Mouse (Mus musculus) heart, adult 2 months (tissue): ENCODE measurements around the gene Nrn1. TPM values are rescaled to one million over a fixed set of nuclear protein-coding genes. Genes with fewer than 3 reads are reported as not detected.

Experiments used
- DNase-seq, 2 experiments: peaks; one replicate each; pipeline ENCODE4 v3.0.0; 2021
- H3K27ac ChIP-seq: fragments of 200-600 bp; 2 replicates; pipeline ENCODE4 v1.8.1; 2022
- H3K27me3 ChIP-seq: fragments of 200-500 bp; 2 replicates; pipeline ENCODE4 v1.6.1; 2012; ENCODE audit warnings: mild to moderate bottlenecking, low read length, inconsistent platforms, mixed read lengths; ENCODE audit not compliant: control insufficient read depth, insufficient read depth
- H3K36me3 ChIP-seq: fragments of 200-500 bp; 2 replicates; pipeline ENCODE4 v1.6.1; 2012; ENCODE audit warnings: low read length, inconsistent platforms; ENCODE audit not compliant: control insufficient read depth, insufficient read depth
- H3K4me1 ChIP-seq: fragments of 200-500 bp; 2 replicates; pipeline ENCODE4 v1.6.1; 2011; ENCODE audit warnings: low read length; ENCODE audit not compliant: control insufficient read depth, insufficient read depth
- H3K4me3 ChIP-seq: fragments of 200-600 bp; 2 replicates; pipeline ENCODE4 v1.8.1; 2022
- H3K79me2 ChIP-seq: fragments of 200-500 bp; replicated peaks from 2 replicates; pipeline ENCODE4 v1.6.1; 2012; ENCODE audit warnings: mild to moderate bottlenecking, inconsistent platforms, low read length, moderate library complexity, mixed read lengths; ENCODE audit not compliant: control insufficient read depth, insufficient read depth
- H3K9ac ChIP-seq: fragments of 200-500 bp; 2 replicates; pipeline ENCODE4 v1.6.1; 2012; ENCODE audit warnings: low read depth, mild to moderate bottlenecking, control low read depth, inconsistent platforms, low read length, mixed read lengths
- CTCF ChIP-seq: fragments of 200-600 bp; IDR thresholded peaks from 2 replicates; pipeline ENCODE4 v1.8.1; 2022; ENCODE audit warnings: antibody characterized with exemption, mild to moderate bottlenecking, moderate library complexity
- EP300 ChIP-seq: fragments of 200-500 bp; IDR thresholded peaks from 2 replicates; pipeline ENCODE4 v1.6.1; 2011; ENCODE audit warnings: low read depth, low read length, control low read depth; ENCODE audit not compliant: insufficient read depth
- POLR2A ChIP-seq: fragments of 200-500 bp; IDR thresholded peaks from 2 replicates; pipeline ENCODE4 v1.6.1; 2011; ENCODE audit warnings: mild to moderate bottlenecking, low read depth, low read length, control low read depth; ENCODE audit not compliant: insufficient read depth
- WGBS: fragments of 180-500 bp; shearing (Covaris S2); methylation state at CpG from one replicate; pipeline ENCODE4 v1.1.7; 2018; 5-methylcytosine and 5-hydroxymethylcytosine counted together
- intact Hi-C: fragments of 180-260 bp; cut with DNase I; formaldehyde crosslinking; loops from one replicate; pipeline ENCODE4 v1.15.1; 2025
- long read RNA-seq: library from polyadenylated mRNA; stranded (forward); transcript quantifications from one replicate; pipeline ENCODE4 v2.0.0, GENCODE M21; 2021
- polyA plus RNA-seq: library from polyadenylated mRNA; depleted of rRNA; stranded (reverse); fragments of >200 nt; gene quantifications from 2 replicates; pipeline ENCODE4 v1.2.3, GENCODE M21; 2012; rRNA removed
- total RNA-seq, 2 experiments: library from RNA; stranded (reverse); gene quantifications; 2 replicates each; pipeline ENCODE4 v1.2.3; 2021

Nrn1 gene
- total RNA-seq = 1 to 10 TPM; 3.5 TPM
- polyA plus RNA-seq = 6.0 and 8.8 TPM in 2 replicates
- long read RNA-seq = 0 reads

GRCm38 (mm10) chr13:36734731-36735571 is at the start of gene Nrn1:
Gene Nrn1, minus strand, starts transcription at chr13:36735131.
- Histone ChIP-seq H3K36me3 (no peaks in the 10 kb centered on the region), H3K79me2 (no peaks in the 10 kb centered on the region), H3K4me3 (peak within 1 kb of the TSS; percentile 22; the same call in 1 of the 2 replicates), H3K9ac (no peak within 1 kb of the TSS), H3K4me1 (no peaks in the 10 kb centered on the region), H3K27ac (no peak within 1 kb of the TSS), H3K27me3 (peaks cover 17% of the 10 kb centered on the region)
- TF ChIP-seq POLR2A (no peak), CTCF (no peak), EP300 (no peak)
- 5% methylated on average over 50 of the region's 50 CpGs for WGBS
- DNase-seq = peak in 1 of 2 experiments; percentile 27
- intact Hi-C loops = loop anchor here (5.0 kb wide), 1 partner anchor 577 kb away; no protein-coding TSS in a partner anchor

- TF ChIP-seq EP300 = no peak
- TF ChIP-seq POLR2A = no peak
- TF ChIP-seq CTCF = no peak
- WGBS = 63% methylated on average over 5 of the region's 5 CpGs
These were observed 44.7 kb upstream of the Nrn1 start for GRCm38 (mm10) chr13:36779626-36780025.

GRCm38 (mm10) chr13:36766801-36767200 is 31.9 kb upstream of the Nrn1 start:
- H3K79me2 ChIP-seq = no peaks in the 10 kb centered on the region
- no peak overlapping the region for H3K27ac ChIP-seq

More at GRCm38 (mm10) chr13:36779626-36780025, 44.7 kb upstream of the Nrn1 start:
- no peaks in the 10 kb centered on the region for H3K36me3 ChIP-seq
- no peaks in the 10 kb centered on the region for H3K27me3 ChIP-seq
- no peaks in the 10 kb centered on the region for H3K79me2 ChIP-seq
- no peak overlapping the region for H3K9ac ChIP-seq
- DNase-seq = no peak
- no peak overlapping the region for H3K4me3 ChIP-seq
- no peaks in the 10 kb centered on the region for H3K4me1 ChIP-seq
- intact Hi-C loops = no loop called here
- no peak overlapping the region for H3K27ac ChIP-seq

GRCm38 (mm10) chr13:36751861-36752260 is 16.9 kb upstream of the Nrn1 start:
- Histone ChIP-seq H3K36me3 (no peaks in the 10 kb centered on the region), H3K9ac (no peak overlapping the region), H3K79me2 (no peaks in the 10 kb centered on the region), H3K27me3 (no peaks in the 10 kb centered on the region), H3K4me3 (no peak overlapping the region), H3K27ac (no peak overlapping the region), H3K4me1 (no peaks in the 10 kb centered on the region)
- intact Hi-C loops = no loop called here
- TF ChIP-seq CTCF (no peak), EP300 (no peak), POLR2A (no peak)
- no peak for DNase-seq
- WGBS = 89% methylated on average over 3 of the region's 3 CpGs

More at GRCm38 (mm10) chr13:36766801-36767200, 31.9 kb upstream of the Nrn1 start:
- intact Hi-C loops = no loop called here
- Histone ChIP-seq H3K27me3 (no peaks in the 10 kb centered on the region), H3K9ac (no peak overlapping the region), H3K4me3 (no peak overlapping the region), H3K4me1 (no peaks in the 10 kb centered on the region), H3K36me3 (no peaks in the 10 kb centered on the region)
- no peak for DNase-seq
- no peak for TF ChIP-seq CTCF
- no peak for TF ChIP-seq POLR2A
- no peak for TF ChIP-seq EP300
- WGBS = 33% methylated on average over 2 of the region's 2 CpGs

- 39% methylated on average over 2 of the region's 2 CpGs for WGBS
- Histone ChIP-seq H3K4me3 (no peak overlapping the region), H3K27me3 (no peaks in the 10 kb centered on the region), H3K9ac (no peak overlapping the region), H3K27ac (no peak overlapping the region), H3K79me2 (no peaks in the 10 kb centered on the region), H3K36me3 (no peaks in the 10 kb centered on the region), H3K4me1 (no peaks in the 10 kb centered on the region)
- no peak for DNase-seq
- TF ChIP-seq CTCF (no peak), POLR2A (no peak), EP300 (no peak)
- intact Hi-C loops = no loop called here
These were observed 15.1 kb upstream of the Nrn1 start for GRCm38 (mm10) chr13:36750056-36750455.

- Histone ChIP-seq H3K36me3 (no peaks in the 10 kb centered on the region), H3K27me3 (peaks cover 11% of the 10 kb centered on the region), H3K4me1 (no peaks in the 10 kb centered on the region), H3K4me3 (no peak overlapping the region), H3K79me2 (no peaks in the 10 kb centered on the region), H3K9ac (no peak overlapping the region), H3K27ac (no peak overlapping the region)
- 31% methylated on average over 9 of the region's 9 CpGs for WGBS
- TF ChIP-seq CTCF = no peak
- no peak for TF ChIP-seq POLR2A
- TF ChIP-seq EP300 = no peak
- no peak for DNase-seq
- intact Hi-C loops = no loop called here
These were observed 1.7 kb upstream of the Nrn1 start for GRCm38 (mm10) chr13:36736619-36736996.
